Mouse (Mus musculus) ES-Bruce4 (cell line): ENCODE data around the gene Polk. TPM values are rescaled to one million over a fixed set of nuclear protein-coding genes. Genes with fewer than 3 reads are reported as not detected.
A peak's percentile ranks its signal among the peaks of the same experiment; 100 is the strongest.

Source experiments
- H3K27ac ChIP-seq: 2 replicates; pipeline ENCODE4 v1.5.1; 2012; ENCODE audit warnings: low read length, inconsistent platforms; ENCODE audit not compliant: insufficient read depth
- H3K27me3 ChIP-seq: 2 replicates; pipeline ENCODE4 v1.6.1; 2012; ENCODE audit warnings: mild to moderate bottlenecking, low read length, inconsistent platforms; ENCODE audit not compliant: control insufficient read depth, poor library complexity, insufficient read depth, severe bottlenecking
- H3K36me3 ChIP-seq: 2 replicates; pipeline ENCODE4 v1.6.1; 2012; ENCODE audit warnings: inconsistent platforms, mild to moderate bottlenecking, low read length, moderate library complexity; ENCODE audit not compliant: control insufficient read depth, poor library complexity, insufficient read depth, severe bottlenecking
- H3K4me1 ChIP-seq: one replicate; pipeline ENCODE4 v1.8.1; 2011; ENCODE audit warnings: low read length; ENCODE audit not compliant: control insufficient read depth, insufficient read depth
- H3K4me3 ChIP-seq: 2 replicates; pipeline ENCODE4 v1.5.1; 2011; ENCODE audit warnings: low read depth, mild to moderate bottlenecking, low read length
- H3K9ac ChIP-seq: 2 replicates; pipeline ENCODE4 v1.6.1; 2012; ENCODE audit warnings: low read depth, mild to moderate bottlenecking, inconsistent platforms; ENCODE audit not compliant: poor library complexity, severe bottlenecking
- H3K9me3 ChIP-seq: replicated peaks from 2 replicates; pipeline ENCODE4 v1.6.1; 2012; ENCODE audit warnings: mild to moderate bottlenecking, low read length, inconsistent platforms; ENCODE audit not compliant: control insufficient read depth, poor library complexity, insufficient read depth, severe bottlenecking
- CTCF ChIP-seq: IDR thresholded peaks from one replicate; pipeline ENCODE4 v1.8.1; 2011; ENCODE audit warnings: low read depth, low read length
- EP300 ChIP-seq: IDR thresholded peaks from 2 replicates; pipeline ENCODE4 v1.6.1; 2011; ENCODE audit warnings: low read depth, low read length; ENCODE audit not compliant: insufficient read depth
- POLR2A ChIP-seq: IDR thresholded peaks from one replicate; pipeline ENCODE4 v1.8.1; 2011; ENCODE audit warnings: low read length; ENCODE audit not compliant: insufficient read depth
- polyA plus RNA-seq: library from polyadenylated mRNA; stranded (reverse); fragments of >200 nt; gene quantifications from 2 replicates; pipeline ENCODE4 v1.2.4, GENCODE M21; 2011; ENCODE audit warnings: low read depth; ENCODE audit not compliant: missing spikeins, insufficient read depth, insufficient read length

Gene Polk
- polyA plus RNA-seq, 1 experiment: 72.5 TPM

DNA sequence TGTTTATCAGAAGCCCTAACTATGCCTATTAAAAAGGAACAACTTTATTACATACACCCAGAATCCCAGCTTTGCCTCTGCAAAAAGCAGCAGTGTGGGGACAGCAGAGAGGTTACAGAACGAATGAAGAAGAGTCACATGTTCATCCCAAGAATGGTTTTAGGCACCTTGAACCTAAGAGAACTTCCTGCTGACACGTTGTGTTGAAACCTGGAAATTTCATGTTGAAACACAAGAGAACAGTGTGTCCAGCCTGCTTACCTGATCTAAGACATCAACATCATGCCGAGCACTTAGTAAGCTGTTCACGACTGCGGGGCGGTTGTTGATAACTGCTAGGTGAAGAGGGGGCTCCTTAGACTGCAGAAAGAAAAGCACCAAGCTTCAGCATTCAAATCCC is 109.3 kb downstream of the Polk start:
- H3K36me3 ChIP-seq: no peaks in the 10 kb centered on the region
- no peak overlapping the region for H3K27ac ChIP-seq
- no peaks in the 10 kb centered on the region for H3K4me1 ChIP-seq
- H3K4me3 ChIP-seq: no peak overlapping the region
- no peak for TF ChIP-seq POLR2A
- TF ChIP-seq CTCF: no peak
- TF ChIP-seq EP300: no peak
- no peaks in the 10 kb centered on the region for H3K27me3 ChIP-seq
- H3K9me3 ChIP-seq: no peaks in the 10 kb centered on the region; the same call in 1 of the 2 replicates
- no peak overlapping the region for H3K9ac ChIP-seq

DNA sequence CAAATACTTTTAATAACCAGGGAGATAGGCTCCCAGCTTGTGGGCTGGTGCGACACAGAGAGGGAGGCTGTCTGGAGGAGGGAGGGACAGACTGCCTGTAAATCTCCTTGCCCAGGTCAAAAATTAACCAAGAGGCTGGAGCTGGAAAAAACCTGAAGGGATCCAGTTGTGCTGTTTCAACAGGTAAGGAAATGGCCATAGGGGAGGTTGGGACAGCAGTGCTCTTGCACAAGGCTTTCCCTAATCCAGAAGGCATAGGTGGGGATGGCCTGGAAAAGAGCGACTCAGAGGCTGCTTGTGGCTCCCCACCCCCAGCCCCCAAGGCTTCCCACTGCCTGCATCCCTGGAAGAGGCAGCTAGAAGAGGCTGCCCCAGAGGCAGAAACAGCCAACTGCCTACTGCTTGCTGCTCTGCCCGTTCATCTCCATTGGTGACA is 110.0 kb downstream of the Polk start:
- TF ChIP-seq POLR2A: no peak
- no peak for TF ChIP-seq EP300
- no peak for TF ChIP-seq CTCF
- no peak overlapping the region for H3K27ac ChIP-seq

DNA sequence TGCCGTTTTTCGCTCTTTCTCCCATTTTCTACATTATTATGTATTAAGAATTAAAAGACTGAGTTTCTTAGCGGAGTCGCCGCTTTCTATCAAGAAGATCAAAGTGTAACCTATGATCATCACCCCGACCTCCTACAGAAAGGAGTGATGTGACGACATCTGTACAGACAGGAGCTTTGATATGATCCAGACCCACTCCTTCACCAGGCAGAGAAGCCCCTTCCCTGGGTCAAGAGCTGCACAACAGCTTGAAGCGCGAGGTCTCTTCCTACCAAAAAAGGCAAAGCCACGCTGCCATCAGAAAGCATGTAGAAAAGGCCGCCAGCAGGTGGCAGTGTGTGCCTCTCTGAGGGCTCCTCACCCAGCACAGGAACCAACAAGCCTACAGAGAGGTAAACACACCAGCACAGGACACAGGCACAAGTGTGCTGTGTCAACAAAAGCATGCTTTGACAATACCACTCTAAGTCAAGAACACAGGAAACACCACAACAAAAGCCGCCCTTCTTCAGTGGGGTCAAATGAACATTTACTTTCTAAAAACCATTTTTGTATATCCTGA is 110.7 kb downstream of the Polk start:
- no peak overlapping the region for H3K9ac ChIP-seq
- no peaks in the 10 kb centered on the region for H3K4me1 ChIP-seq
- no peaks in the 10 kb centered on the region for H3K36me3 ChIP-seq
- no peaks in the 10 kb centered on the region for H3K9me3 ChIP-seq
- H3K27me3 ChIP-seq: no peaks in the 10 kb centered on the region
- H3K4me3 ChIP-seq: no peak overlapping the region
- no peak overlapping the region for H3K27ac ChIP-seq
- TF ChIP-seq POLR2A (no peak), CTCF (peak; percentile 90)

More for the DNA sequence above, 110.0 kb downstream of the Polk start:
- no peaks in the 10 kb centered on the region for H3K27me3 ChIP-seq
- H3K9ac ChIP-seq: no peak overlapping the region
- H3K4me3 ChIP-seq: no peak overlapping the region
- H3K4me1 ChIP-seq: no peaks in the 10 kb centered on the region
- no peaks in the 10 kb centered on the region for H3K36me3 ChIP-seq
- no peaks in the 10 kb centered on the region; the same call in 1 of the 2 replicates for H3K9me3 ChIP-seq

Other genes starting within 250 kb of the Polk start
- gene Poc5, start 154.3 kb downstream of the Polk start, polyA plus RNA-seq: 18.9 and 19.5 TPM in 2 replicates
- not detected in 2 replicates for gene Ankdd1b, start 71.4 kb downstream of the Polk start, polyA plus RNA-seq
- gene Gm17622, start 51.8 kb downstream of the Polk start, polyA plus RNA-seq: not detected in 2 replicates
- 55.0 and 57.3 TPM in 2 replicates for gene Col4a3bp, start within 50 bp of the Polk start, polyA plus RNA-seq
- gene Hmgcr, start 128.4 kb upstream of the Polk start, polyA plus RNA-seq: 190 and 205 TPM in 2 replicates
- 0.58 and 0.67 TPM in 2 replicates for gene Ankrd31, start 205.7 kb upstream of the Polk start, polyA plus RNA-seq